Mouse (Mus musculus): Measurements from ENCODE around the gene Guca1b. TPM values are rescaled to one million over a fixed set of nuclear protein-coding genes. Genes with fewer than 3 reads are reported as not detected.

Guca1b gene
- polyA plus RNA-seq, 2 experiments = 0.18 to 0.44 TPM

- H3K27me3 ChIP-seq (ENCODE audit: control insufficient read depth, insufficient read depth, low read length) = no peaks in the 10 kb centered on the region; the same call in 1 of the 2 replicates
- no peak for DNase-seq (ENCODE audit: low read depth in 3 of 3, low spot score in 3 of 3)
- H3K27ac ChIP-seq = no peak overlapping the region
- H3K36me3 ChIP-seq (replicated peaks; ENCODE audit: control insufficient read depth, insufficient read depth, low read depth) = no peaks in the 10 kb centered on the region
- WGBS (ENCODE audit: insufficient replicate concordance) = 10% methylated on average over 24 of the region's 24 CpGs
- H3K4me3 ChIP-seq (ENCODE audit: insufficient read depth in 1 of 2, low read depth in 2 of 2, low read length in 2 of 2) = peak overlapping the region in 1 of 2 experiments; percentile 38; a peak in 2 of 4 replicates
- H3K4me2 ChIP-seq (ENCODE audit: low read depth) = peak overlapping the region; percentile 66
- no peak for TF ChIP-seq EP300 (IDR thresholded peaks at IDR 0.05; ENCODE audit: low read depth)
- TF ChIP-seq CTCF (IDR thresholded peaks at IDR 0.05; ENCODE audit: low read depth) = no peak
- H3K4me1 ChIP-seq (replicated peaks; ENCODE audit: control insufficient read depth in 2 of 2, insufficient read depth in 2 of 2, low read length in 1 of 2) = peaks cover 0 to 4% of the 10 kb centered on the region in 2 experiments; a peak in 1 of 4 replicates
- no peak for ATAC-seq (ENCODE audit: insufficient read depth)
- no peak overlapping the region for H3K9ac ChIP-seq (replicated peaks)
- H3K9me3 ChIP-seq (ENCODE audit: control insufficient read depth, low read length) = no peaks in the 10 kb centered on the region
These were observed 9.2 kb downstream of the Guca1b start for GRCm38 (mm10) chr17:47394223-47394869.

- Histone ChIP-seq H3K27me3 (ENCODE audit: control insufficient read depth, insufficient read depth, low read length) (no peaks in the 10 kb centered on the region; the same call in 1 of the 2 replicates), H3K36me3 (replicated peaks; ENCODE audit: control insufficient read depth, insufficient read depth, low read depth) (no peaks in the 10 kb centered on the region), H3K4me1 (replicated peaks; ENCODE audit: control insufficient read depth in 2 of 2, insufficient read depth in 2 of 2, low read length in 1 of 2) (peaks cover 0 to 4% of the 10 kb centered on the region in 2 experiments; a peak in 1 of 4 replicates), H3K4me2 (ENCODE audit: low read depth) (peak overlapping the region; percentile 66), H3K9me3 (ENCODE audit: control insufficient read depth, low read length) (no peaks in the 10 kb centered on the region), H3K4me3 (ENCODE audit: insufficient read depth in 1 of 2, low read depth in 2 of 2, low read length in 2 of 2) (peak overlapping the region; percentile 38 to 56), H3K27ac (no peak overlapping the region), H3K9ac (replicated peaks) (no peak overlapping the region)
- peak; percentile 81 for ATAC-seq (ENCODE audit: insufficient read depth)
- DNase-seq (ENCODE audit: low read depth in 3 of 3, low spot score in 3 of 3) = peak; percentile 30 to 49 (median 33)
- 2% methylated on average over 19 of the region's 20 CpGs for WGBS (ENCODE audit: insufficient replicate concordance)
- TF ChIP-seq CTCF (IDR thresholded peaks at IDR 0.05; ENCODE audit: low read depth) (no peak), EP300 (IDR thresholded peaks at IDR 0.05; ENCODE audit: low read depth) (no peak)
These were observed 10.3 kb downstream of the Guca1b start for GRCm38 (mm10) chr17:47395376-47395913.

- TF ChIP-seq CTCF (IDR thresholded peaks at IDR 0.05; ENCODE audit: low read depth) = no peak
- Histone ChIP-seq H3K9ac (replicated peaks) (no peak overlapping the region), H3K4me1 (replicated peaks; ENCODE audit: control insufficient read depth in 2 of 2, insufficient read depth in 2 of 2, low read length in 1 of 2) (peaks cover 0 to 4% of the 10 kb centered on the region in 2 experiments; a peak in 1 of 4 replicates), H3K4me2 (ENCODE audit: low read depth) (no peak overlapping the region), H3K9me3 (ENCODE audit: control insufficient read depth, low read length) (no peaks in the 10 kb centered on the region), H3K4me3 (ENCODE audit: insufficient read depth in 1 of 2, low read depth in 2 of 2, low read length in 2 of 2) (no peak overlapping the region), H3K27me3 (ENCODE audit: control insufficient read depth, insufficient read depth, low read length) (no peaks in the 10 kb centered on the region; the same call in 1 of the 2 replicates), H3K27ac (no peak overlapping the region), H3K36me3 (replicated peaks; ENCODE audit: control insufficient read depth, insufficient read depth, low read depth) (no peaks in the 10 kb centered on the region)
- WGBS (ENCODE audit: insufficient replicate concordance) = 66% methylated on average over 8 of the region's 8 CpGs
- DNase-seq (ENCODE audit: low read depth in 3 of 3, low spot score in 3 of 3) (no peak), ATAC-seq (ENCODE audit: insufficient read depth) (no peak)
These were observed 13.9 kb downstream of the Guca1b start for GRCm38 (mm10) chr17:47399091-47399490.

GRCm38 (mm10) chr17:47400451-47400850, 15.3 kb downstream of the Guca1b start, which contains the start of gene Guca1a:
Gene Guca1a (minus strand): TSS chr17:47400584.
- H3K4me2 ChIP-seq (ENCODE audit: low read depth) = no peak within 1 kb of the TSS
- H3K27ac ChIP-seq = no peak within 1 kb of the TSS
- WGBS (ENCODE audit: insufficient replicate concordance) = 57% methylated on average over 10 of the region's 10 CpGs
- ATAC-seq (ENCODE audit: insufficient read depth) (no peak), DNase-seq (ENCODE audit: low read depth in 3 of 3, low spot score in 3 of 3) (no peak)
- no peaks in the 10 kb centered on the region for H3K36me3 ChIP-seq (replicated peaks; ENCODE audit: control insufficient read depth, insufficient read depth, low read depth)
- H3K4me1 ChIP-seq (replicated peaks; ENCODE audit: control insufficient read depth in 2 of 2, insufficient read depth in 2 of 2, low read length in 1 of 2) = 0 out of 4 replicates have a peak, but pooled peaks cover 0 to 3% of the 10 kb centered on the region in 2 experiments
- TF ChIP-seq EP300 (IDR thresholded peaks at IDR 0.05; ENCODE audit: low read depth) (no peak), CTCF (IDR thresholded peaks at IDR 0.05; ENCODE audit: low read depth) (no peak)
- no peaks in the 10 kb centered on the region for H3K27me3 ChIP-seq (ENCODE audit: control insufficient read depth, insufficient read depth, low read length)
- no peaks in the 10 kb centered on the region for H3K9me3 ChIP-seq (ENCODE audit: control insufficient read depth, low read length)
- H3K9ac ChIP-seq (replicated peaks) = no peak within 1 kb of the TSS
- no peak within 1 kb of the TSS for H3K4me3 ChIP-seq (ENCODE audit: insufficient read depth in 1 of 2, low read depth in 2 of 2, low read length in 2 of 2)

All from liver, embryonic 14.5 days (tissue).